Mouse (Mus musculus): Measurements from ENCODE around the gene Copz2. TPM values are rescaled to one million over a fixed set of nuclear protein-coding genes. Genes with fewer than 3 reads are reported as not detected.

Copz2 gene
- polyA plus RNA-seq, 1 experiment from 2014 or later: 29.2 TPM

- Histone ChIP-seq H3K36me3 (peaks cover 8% of the 10 kb centered on the region; the same call in 1 of the 2 replicates), H3K9ac (replicated peaks) (peak overlapping the region; percentile 88), H3K27me3 (replicated peaks) (no peaks in the 10 kb centered on the region), H3K4me1 (peaks cover 51% of the 10 kb centered on the region), H3K9me3 (replicated peaks) (no peaks in the 10 kb centered on the region), H3K27ac (replicated peaks) (peak overlapping the region; percentile 97), H3K4me3 (replicated peaks) (peak overlapping the region; percentile 96), H3K4me2 (peak overlapping the region; percentile 94)
- ATAC-seq (ENCODE audit: low FRiP score): peak; percentile 32
- WGBS: 1% methylated on average over 33 of the region's 33 CpGs
These were observed 20.3 kb upstream of the Copz2 start for GRCm38 (mm10) chr11:96829403-96829812.

- peak within 1 kb of the TSS; percentile 96 for H3K4me3 ChIP-seq (replicated peaks)
- peak within 1 kb of the TSS; percentile 88 for H3K9ac ChIP-seq (replicated peaks)
- peak; percentile 99 for ATAC-seq (ENCODE audit: low FRiP score)
- no peaks in the 10 kb centered on the region for H3K27me3 ChIP-seq (replicated peaks)
- H3K36me3 ChIP-seq: peaks cover 8% of the 10 kb centered on the region; the same call in 1 of the 2 replicates
- peak within 1 kb of the TSS; percentile 94 for H3K4me2 ChIP-seq
- peak within 1 kb of the TSS; percentile 99 for H3K27ac ChIP-seq (replicated peaks)
- peaks cover 45% of the 10 kb centered on the region for H3K4me1 ChIP-seq
- no peaks in the 10 kb centered on the region for H3K9me3 ChIP-seq (replicated peaks)
- under 1% methylated on average over 51 of the region's 51 CpGs for WGBS
These were observed 19.7 kb upstream of the Copz2 start, which contains the start of gene Nfe2l1 for GRCm38 (mm10) chr11:96829813-96830538. Nfe2l1 (minus strand) TSS chr11:96829968.

- Histone ChIP-seq H3K4me3 (replicated peaks) (peak overlapping the region; percentile 96), H3K4me1 (peaks cover 38% of the 10 kb centered on the region), H3K36me3 (peaks cover 8% of the 10 kb centered on the region; the same call in 1 of the 2 replicates), H3K27ac (replicated peaks) (peak overlapping the region; percentile 99), H3K9ac (replicated peaks) (peak overlapping the region; percentile 78), H3K9me3 (replicated peaks) (no peaks in the 10 kb centered on the region), H3K27me3 (replicated peaks) (no peaks in the 10 kb centered on the region), H3K4me2 (peak overlapping the region; percentile 54)
- no peak for ATAC-seq (ENCODE audit: low FRiP score)
- 22% methylated on average over 13 of the region's 13 CpGs for WGBS
These were observed 19.0 kb upstream of the Copz2 start for GRCm38 (mm10) chr11:96830539-96831216.

GRCm38 (mm10) chr11:96831516-96831915 lies 18.2 kb upstream of the Copz2 start:
- no peaks in the 10 kb centered on the region for H3K27me3 ChIP-seq (replicated peaks)
- H3K9ac ChIP-seq (replicated peaks): no peak overlapping the region
- no peaks in the 10 kb centered on the region for H3K9me3 ChIP-seq (replicated peaks)
- no peak overlapping the region for H3K4me2 ChIP-seq
- peaks cover 30% of the 10 kb centered on the region for H3K4me1 ChIP-seq
- no peak for ATAC-seq (ENCODE audit: low FRiP score)
- no peak overlapping the region for H3K4me3 ChIP-seq (replicated peaks)
- H3K27ac ChIP-seq (replicated peaks): no peak overlapping the region
- WGBS: 73% methylated on average over 4 of the region's 4 CpGs
- peaks cover 8% of the 10 kb centered on the region; the same call in 1 of the 2 replicates for H3K36me3 ChIP-seq

GRCm38 (mm10) chr11:96832541-96832940 lies 17.1 kb upstream of the Copz2 start:
- Histone ChIP-seq H3K27me3 (replicated peaks) (no peaks in the 10 kb centered on the region), H3K9ac (replicated peaks) (no peak overlapping the region), H3K4me3 (replicated peaks) (no peak overlapping the region), H3K4me1 (peaks cover 20% of the 10 kb centered on the region), H3K4me2 (no peak overlapping the region), H3K27ac (replicated peaks) (no peak overlapping the region), H3K9me3 (replicated peaks) (no peaks in the 10 kb centered on the region), H3K36me3 (0 out of 2 replicates have a peak, but pooled peaks cover 2% of the 10 kb centered on the region)
- WGBS: 86% methylated on average over 3 of the region's 3 CpGs
- no peak for ATAC-seq (ENCODE audit: low FRiP score)

GRCm38 (mm10) chr11:96832973-96833372 lies 16.7 kb upstream of the Copz2 start:
- ATAC-seq (ENCODE audit: low FRiP score): no peak
- 55% methylated on average over 2 of the region's 2 CpGs for WGBS
- Histone ChIP-seq H3K9me3 (replicated peaks) (no peaks in the 10 kb centered on the region), H3K36me3 (no peaks in the 10 kb centered on the region), H3K9ac (replicated peaks) (no peak overlapping the region), H3K27me3 (replicated peaks) (no peaks in the 10 kb centered on the region), H3K4me2 (no peak overlapping the region), H3K4me3 (replicated peaks) (no peak overlapping the region), H3K4me1 (peaks cover 15% of the 10 kb centered on the region), H3K27ac (replicated peaks) (no peak overlapping the region)

- no peak for ATAC-seq (ENCODE audit: low FRiP score)
- peaks cover 5% of the 10 kb centered on the region for H3K4me1 ChIP-seq
- no peak overlapping the region for H3K4me3 ChIP-seq (replicated peaks)
- 95% methylated on average over 1 of the region's 1 CpGs for WGBS
- no peak overlapping the region for H3K9ac ChIP-seq (replicated peaks)
- no peaks in the 10 kb centered on the region for H3K36me3 ChIP-seq
- H3K27ac ChIP-seq (replicated peaks): no peak overlapping the region
- no peak overlapping the region for H3K4me2 ChIP-seq
- no peaks in the 10 kb centered on the region for H3K27me3 ChIP-seq (replicated peaks)
- no peaks in the 10 kb centered on the region for H3K9me3 ChIP-seq (replicated peaks)
These were observed 15.5 kb upstream of the Copz2 start for GRCm38 (mm10) chr11:96834127-96834526.

GRCm38 (mm10) chr11:96837298-96837697 lies 12.4 kb upstream of the Copz2 start:
- Histone ChIP-seq H3K4me2 (no peak overlapping the region), H3K27me3 (replicated peaks) (no peaks in the 10 kb centered on the region), H3K4me1 (no peaks in the 10 kb centered on the region), H3K27ac (replicated peaks) (no peak overlapping the region), H3K9me3 (replicated peaks) (no peaks in the 10 kb centered on the region), H3K36me3 (no peaks in the 10 kb centered on the region), H3K9ac (replicated peaks) (no peak overlapping the region), H3K4me3 (replicated peaks) (no peak overlapping the region)
- ATAC-seq (ENCODE audit: low FRiP score): no peak
- WGBS: 31% methylated on average over 9 of the region's 9 CpGs

GRCm38 (mm10) chr11:96838341-96838740 lies 11.3 kb upstream of the Copz2 start:
- no peaks in the 10 kb centered on the region for H3K36me3 ChIP-seq
- no peak overlapping the region for H3K4me2 ChIP-seq
- H3K4me1 ChIP-seq: no peaks in the 10 kb centered on the region
- no peaks in the 10 kb centered on the region for H3K9me3 ChIP-seq (replicated peaks)
- no peak for ATAC-seq (ENCODE audit: low FRiP score)
- no peaks in the 10 kb centered on the region for H3K27me3 ChIP-seq (replicated peaks)
- H3K9ac ChIP-seq (replicated peaks): no peak overlapping the region
- no peak overlapping the region for H3K4me3 ChIP-seq (replicated peaks)
- 73% methylated on average over 4 of the region's 4 CpGs for WGBS
- no peak overlapping the region for H3K27ac ChIP-seq (replicated peaks)

GRCm38 (mm10) chr11:96839428-96839827 lies 10.2 kb upstream of the Copz2 start:
- H3K4me2 ChIP-seq: no peak overlapping the region
- H3K4me3 ChIP-seq (replicated peaks): no peak overlapping the region
- H3K36me3 ChIP-seq: no peaks in the 10 kb centered on the region
- H3K4me1 ChIP-seq: no peaks in the 10 kb centered on the region
- H3K27ac ChIP-seq (replicated peaks): no peak overlapping the region
- ATAC-seq (ENCODE audit: low FRiP score): no peak
- H3K9me3 ChIP-seq (replicated peaks): no peaks in the 10 kb centered on the region
- no peaks in the 10 kb centered on the region for H3K27me3 ChIP-seq (replicated peaks)
- WGBS: 83% methylated on average over 7 of the region's 7 CpGs
- H3K9ac ChIP-seq (replicated peaks): no peak overlapping the region

GRCm38 (mm10) chr11:96839877-96840276 lies 9.8 kb upstream of the Copz2 start:
- 73% methylated on average over 3 of the region's 3 CpGs for WGBS
- no peaks in the 10 kb centered on the region for H3K9me3 ChIP-seq (replicated peaks)
- no peaks in the 10 kb centered on the region for H3K36me3 ChIP-seq

GRCm38 (mm10) chr11:96840290-96840689 lies 9.4 kb upstream of the Copz2 start:
- no peaks in the 10 kb centered on the region for H3K4me1 ChIP-seq
- H3K9ac ChIP-seq (replicated peaks): no peak overlapping the region
- H3K36me3 ChIP-seq: no peaks in the 10 kb centered on the region

More at GRCm38 (mm10) chr11:96839877-96840276, 9.8 kb upstream of the Copz2 start:
- H3K27ac ChIP-seq (replicated peaks): no peak overlapping the region; the same call in 1 of the 2 replicates
- H3K4me3 ChIP-seq (replicated peaks): no peak overlapping the region
- H3K9ac ChIP-seq (replicated peaks): no peak overlapping the region
- H3K4me2 ChIP-seq: no peak overlapping the region
- no peak for ATAC-seq (ENCODE audit: low FRiP score)
- H3K4me1 ChIP-seq: no peaks in the 10 kb centered on the region
- no peaks in the 10 kb centered on the region for H3K27me3 ChIP-seq (replicated peaks)

More at GRCm38 (mm10) chr11:96840290-96840689, 9.4 kb upstream of the Copz2 start:
- no peak for ATAC-seq (ENCODE audit: low FRiP score)
- Histone ChIP-seq H3K27ac (replicated peaks) (no peak overlapping the region; the same call in 1 of the 2 replicates), H3K27me3 (replicated peaks) (no peaks in the 10 kb centered on the region), H3K4me3 (replicated peaks) (no peak overlapping the region), H3K4me2 (no peak overlapping the region), H3K9me3 (replicated peaks) (no peaks in the 10 kb centered on the region)
- WGBS: 61% methylated on average over 8 of the region's 8 CpGs

All from neural tube, embryonic 15.5 days (tissue).